Mouse (Mus musculus) MEL (cell line): ENCODE measurements around the gene Sp9.

Experiments used
- BHLHE40 ChIP-seq: IDR thresholded peaks from 2 replicates; pipeline ENCODE4 v1.6.1; 2012; ENCODE audit warnings: low read depth, mild to moderate bottlenecking, inconsistent platforms, low read length, improper control_type of control experiment, borderline replicate concordance
- CTCF ChIP-seq, 3 experiments: IDR thresholded peaks in 2 of 3; conservative IDR thresholded peaks in 1 of 3; 2 replicates each; pipeline ENCODE4 v1.5.1; 2011 to 2012; ENCODE audit warnings: low read length in 3 of 3, low read depth in 2 of 3, mild to moderate bottlenecking in 2 of 3, improper control_type of control experiment in 1 of 3, inconsistent platforms in 1 of 3, mixed read lengths in 1 of 3, moderate library complexity in 1 of 3; ENCODE audit not compliant: control insufficient read depth in 1 of 3, insufficient read depth in 1 of 3, poor library complexity in 1 of 3, severe bottlenecking in 1 of 3
- EP300 ChIP-seq, 2 experiments: IDR thresholded peaks; 2 replicates each; pipeline ENCODE4 v1.6.1; 2011; ENCODE audit warnings: improper control_type of control experiment in 2 of 2, low read length in 2 of 2, low read depth in 1 of 2, mild to moderate bottlenecking in 1 of 2
- MAX ChIP-seq: IDR thresholded peaks from 2 replicates; pipeline ENCODE4 v1.6.1; 2011; ENCODE audit warnings: low read length, improper control_type of control experiment
- POLR2A ChIP-seq, 2 experiments: IDR thresholded peaks; 2 replicates each; pipeline ENCODE4 v1.6.1; 2011 to 2012; ENCODE audit warnings: low read length in 2 of 2, mild to moderate bottlenecking in 2 of 2, control low read depth in 1 of 2, improper control_type of control experiment in 1 of 2, low read depth in 1 of 2, moderate library complexity in 1 of 2; ENCODE audit not compliant: control insufficient read depth in 1 of 2, insufficient read depth in 1 of 2, poor library complexity in 1 of 2
- TCF12 ChIP-seq: IDR thresholded peaks from 2 replicates; pipeline ENCODE4 v1.6.1; 2014; ENCODE audit warnings: low read depth, mild to moderate bottlenecking, inconsistent platforms, low read length, improper control_type of control experiment, moderate library complexity
- UBTF ChIP-seq: IDR thresholded peaks from 2 replicates; pipeline ENCODE4 v1.6.1; 2012; ENCODE audit warnings: low read depth, mild to moderate bottlenecking, inconsistent platforms, low read length, improper control_type of control experiment, moderate library complexity, borderline replicate concordance; ENCODE audit not compliant: insufficient read depth

- TF ChIP-seq CTCF (IDR thresholded peaks at IDR 0.05 in 2 of 3, conservative IDR thresholded peaks at IDR 0.05 in 1 of 3; ENCODE audit: control insufficient read depth in 1 of 3, insufficient read depth in 1 of 3, low read depth in 2 of 3, low read length in 3 of 3, poor library complexity in 1 of 3, severe bottlenecking in 1 of 3) (no peak), POLR2A (IDR thresholded peaks at IDR 0.05; ENCODE audit: control insufficient read depth in 1 of 2, insufficient read depth in 1 of 2, low read depth in 1 of 2, low read length in 2 of 2, poor library complexity in 1 of 2) (no peak), MAX (no peak), EP300 (IDR thresholded peaks at IDR 0.05; ENCODE audit: low read depth in 1 of 2, low read length in 2 of 2) (no peak), BHLHE40 (no peak), UBTF (no peak), TCF12 (no peak)
Observed at GRCm38 (mm10) chr2:73263172-73263765, 8.5 kb upstream of the Sp9 start.
